Mouse (Mus musculus) small intestine, adult 2 months (tissue): Measurements from ENCODE around the gene Slc39a3.

Source experiments
- CTCF ChIP-seq: fragments of 200-500 bp; IDR thresholded peaks from 2 replicates; pipeline ENCODE4 v1.5.1; 2012; ENCODE audit warnings: low read depth, mild to moderate bottlenecking, control low read depth, inconsistent platforms, low read length, moderate library complexity, mixed read lengths; ENCODE audit not compliant: insufficient replicate concordance, insufficient read length; ENCODE audit errors: extremely low read depth
- POLR2A ChIP-seq: fragments of 200-500 bp; IDR thresholded peaks from 2 replicates; pipeline ENCODE4 v1.6.1; 2012; ENCODE audit warnings: low read depth, mild to moderate bottlenecking, control low read depth, inconsistent platforms, low read length, moderate library complexity

DNA sequence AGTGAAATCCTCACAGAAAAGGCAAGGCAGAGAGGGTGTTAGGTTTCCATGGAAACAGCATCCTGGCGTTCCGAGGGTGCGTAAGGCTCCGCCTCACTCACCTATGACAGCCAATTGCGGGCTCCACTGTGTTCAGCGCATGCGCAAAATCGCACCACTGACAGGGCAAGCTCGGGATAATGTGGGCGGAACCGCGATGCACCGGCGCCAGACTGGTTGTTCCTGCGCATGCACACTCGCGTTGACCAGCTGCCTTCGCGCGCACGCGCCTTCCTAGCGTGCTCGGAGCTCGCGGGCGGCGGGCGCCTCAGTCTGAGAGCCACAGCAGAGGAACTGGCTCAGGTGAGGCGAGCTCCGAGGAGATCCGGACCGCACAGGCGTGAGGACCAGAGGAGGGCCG lies 32.6 kb upstream of the Slc39a3 start, which contains the start of gene Thop1:
- TF ChIP-seq CTCF (no peak), POLR2A (peak; percentile 34; the same call in 1 of the 2 replicates)
